Mouse (Mus musculus) thymus, postnatal 36 days (tissue): Measurements from ENCODE around the gene Slc12a5.

Experiments
- DNase-seq, 2 experiments: peaks; one replicate each; pipeline ENCODE4 v3.0.0; 2022; ENCODE audit warnings: mixed read lengths in 2 of 2

Slc12a5 gene

GRCm38 (mm10) chr2:164986371-164987027 is 25.9 kb downstream of the Slc12a5 start:
- DNase-seq: no peak

- DNase-seq: no peak
Measured at GRCm38 (mm10) chr2:164988777-164989176, 28.2 kb downstream of the Slc12a5 start.

DNA sequence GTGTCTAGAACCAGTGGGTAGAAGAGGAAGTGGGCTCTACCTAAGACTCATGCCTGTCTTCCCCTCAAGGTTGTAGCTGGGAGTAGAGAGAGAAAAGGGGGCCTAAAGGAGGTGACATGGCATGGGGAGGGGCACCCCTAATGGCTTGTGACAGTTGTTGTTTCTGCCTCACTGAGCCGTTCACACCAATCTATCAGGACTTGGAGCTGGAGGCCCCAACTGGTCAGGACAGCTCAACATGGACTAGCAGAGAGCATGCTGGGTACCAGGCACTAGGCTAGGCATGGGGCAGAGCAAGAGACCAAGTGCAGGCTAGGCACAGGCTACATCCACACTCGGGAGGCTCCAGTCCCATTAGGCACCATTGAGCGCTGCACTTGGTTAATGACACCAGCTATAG is 30.5 kb downstream of the Slc12a5 start:
- no peak for DNase-seq

- no peak for DNase-seq
Measured at GRCm38 (mm10) chr2:164991808-164992207, 31.2 kb downstream of the Slc12a5 start.

DNA sequence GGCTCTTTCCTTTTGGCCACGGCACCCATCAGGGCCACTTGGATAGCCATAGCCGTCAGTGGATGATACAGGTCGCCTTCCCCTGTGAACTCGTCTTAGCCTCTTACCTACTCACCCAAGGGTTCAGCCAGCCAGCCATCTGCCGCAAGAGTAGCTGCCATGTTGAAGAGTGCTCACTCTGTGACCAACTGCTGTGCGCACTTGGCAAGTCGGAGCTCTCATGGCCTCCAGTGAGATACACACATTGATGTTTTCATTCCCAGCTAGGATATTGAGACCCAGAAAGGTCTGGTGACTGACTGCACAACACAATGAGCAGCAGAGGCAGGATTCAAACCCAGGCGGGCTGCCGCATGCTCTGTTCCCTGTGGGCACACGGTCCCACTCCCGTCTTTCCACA is 33.6 kb downstream of the Slc12a5 start:
- DNase-seq: no peak

GRCm38 (mm10) chr2:164994659-164995428 is 34.2 kb downstream of the Slc12a5 start:
- no peak for DNase-seq

GRCm38 (mm10) chr2:164995976-164996375 is 35.4 kb downstream of the Slc12a5 start:
- DNase-seq: no peak

DNA sequence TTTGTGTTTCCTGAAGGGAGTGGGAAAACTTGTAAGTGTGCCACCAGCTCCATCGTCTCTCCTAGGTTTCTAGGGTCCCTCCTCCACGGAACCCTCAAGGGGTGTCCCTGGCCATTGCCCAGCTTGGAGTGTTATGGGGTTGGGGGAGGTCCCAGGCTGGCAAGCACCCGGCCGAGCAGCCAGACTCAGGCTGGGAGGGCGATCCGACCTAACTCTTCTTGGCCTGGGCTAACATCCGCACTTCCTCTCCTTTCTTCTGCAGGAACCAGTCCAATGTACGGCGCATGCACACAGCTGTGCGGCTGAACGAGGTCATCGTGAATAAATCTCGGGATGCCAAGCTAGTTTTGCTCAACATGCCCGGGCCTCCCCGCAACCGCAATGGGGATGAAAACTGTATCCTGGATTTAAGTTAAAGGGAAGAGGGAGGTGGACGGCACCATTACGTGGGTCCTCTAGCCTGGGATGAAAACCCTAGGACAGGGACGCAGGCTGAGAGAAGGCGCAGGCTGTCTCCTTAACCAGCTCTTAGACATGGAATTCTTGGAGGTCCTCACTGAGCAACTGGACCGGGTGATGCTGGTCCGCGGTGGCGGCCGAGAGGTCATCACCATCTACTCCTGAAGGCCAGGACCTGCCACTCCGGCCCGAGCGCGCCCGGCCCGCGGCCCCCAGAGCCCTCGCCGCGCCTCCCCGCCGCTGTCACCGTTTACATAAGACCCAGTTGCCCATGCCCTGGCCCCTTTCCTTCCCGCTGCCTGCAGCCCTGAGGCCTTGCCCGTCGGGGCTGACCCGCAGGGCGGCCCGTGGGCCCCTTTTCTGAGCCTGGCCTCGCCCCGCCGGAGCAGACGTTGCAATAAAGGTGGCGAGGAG is 36.5 kb downstream of the Slc12a5 start:
- no peak for DNase-seq

- no peak for DNase-seq
Measured at GRCm38 (mm10) chr2:164997721-164998428, 37.3 kb downstream of the Slc12a5 start.

- no peak for DNase-seq
Measured at GRCm38 (mm10) chr2:165001958-165002357, 41.4 kb downstream of the Slc12a5 start.

- DNase-seq: no peak
Measured at GRCm38 (mm10) chr2:165003108-165003507, 42.5 kb downstream of the Slc12a5 start.

GRCm38 (mm10) chr2:165004237-165004636 is 43.6 kb downstream of the Slc12a5 start:
- no peak for DNase-seq

DNA sequence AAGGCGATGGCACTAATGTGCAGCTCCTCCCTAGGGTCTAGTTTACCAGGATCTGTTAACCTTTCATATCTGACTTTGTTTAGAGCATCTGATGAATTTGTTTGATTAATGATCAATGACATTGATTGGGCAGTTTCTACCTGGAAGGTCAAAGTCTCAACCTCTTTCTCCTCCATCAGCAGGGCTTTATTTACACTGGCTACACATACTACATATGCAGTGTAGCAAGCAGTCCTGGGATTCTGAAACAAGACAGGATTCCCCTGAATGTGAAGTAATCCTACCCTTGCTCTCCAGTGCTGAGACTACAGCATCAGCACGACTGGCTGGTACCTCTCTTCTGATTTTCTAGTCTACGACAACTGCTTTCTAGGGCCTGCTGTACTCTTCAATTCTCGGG is 46.2 kb downstream of the Slc12a5 start:
- no peak for DNase-seq

GRCm38 (mm10) chr2:165007986-165008385 is 47.4 kb downstream of the Slc12a5 start:
- DNase-seq: no peak

DNA sequence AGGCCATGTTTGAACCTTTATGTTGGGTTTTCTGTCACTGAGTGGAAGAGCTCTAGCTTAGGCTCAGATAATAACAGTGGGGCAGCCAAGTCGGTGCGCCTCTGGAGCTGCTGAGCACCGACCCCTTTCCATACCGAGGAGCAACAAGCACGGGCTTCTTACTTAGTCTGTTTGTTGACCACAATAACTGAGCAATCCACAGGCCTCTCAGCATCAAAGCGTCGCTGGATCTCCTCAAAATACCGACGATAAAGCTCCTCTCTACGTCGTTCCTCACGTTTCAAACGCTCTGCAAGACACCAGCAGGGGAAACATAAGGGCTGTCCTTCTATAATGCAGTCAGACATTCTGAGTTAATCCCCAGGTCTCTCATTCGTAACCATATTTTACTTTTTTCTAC is 48.6 kb downstream of the Slc12a5 start:
- no peak for DNase-seq

- no peak for DNase-seq
Measured at GRCm38 (mm10) chr2:165009581-165009980, 49.0 kb downstream of the Slc12a5 start.

DNA sequence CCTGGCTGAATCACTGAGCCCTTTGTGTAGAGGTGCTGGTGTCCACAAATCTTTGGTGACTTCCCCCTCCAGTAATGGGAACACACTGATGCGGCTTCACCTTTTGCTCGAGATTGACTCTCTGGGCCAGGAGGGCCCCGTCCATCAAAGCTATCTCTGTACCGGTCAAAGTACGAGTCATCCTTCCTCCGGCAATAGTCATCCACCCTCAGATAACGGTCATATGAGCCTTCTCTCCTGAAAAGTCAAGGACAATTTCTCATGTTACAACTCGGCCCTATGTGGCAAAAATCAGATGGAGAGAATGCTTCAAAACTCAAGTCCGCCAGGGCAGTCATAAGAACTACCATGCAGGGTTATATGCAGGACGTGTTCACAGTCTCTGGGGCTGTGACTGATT is 49.7 kb downstream of the Slc12a5 start:
- no peak for DNase-seq

DNA sequence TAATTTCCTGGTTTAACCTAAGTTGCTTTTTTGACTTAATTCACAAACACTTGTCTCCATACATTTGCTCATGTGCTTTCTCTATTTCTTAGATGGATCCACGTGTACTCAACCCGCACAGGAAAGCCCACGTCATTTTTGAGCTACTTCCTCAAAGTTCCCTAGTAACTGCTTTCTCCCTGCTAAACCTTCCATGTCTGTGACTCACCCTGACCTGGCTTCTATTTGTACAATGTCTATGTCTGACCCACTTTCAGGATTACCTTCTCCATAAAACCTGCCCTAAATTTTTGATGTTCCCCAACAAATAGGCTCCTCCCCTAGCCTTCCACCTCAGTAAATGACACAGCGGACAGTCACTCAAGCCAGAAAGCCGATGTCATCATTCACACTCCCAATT is 54.3 kb downstream of the Slc12a5 start:
- DNase-seq: no peak

DNA sequence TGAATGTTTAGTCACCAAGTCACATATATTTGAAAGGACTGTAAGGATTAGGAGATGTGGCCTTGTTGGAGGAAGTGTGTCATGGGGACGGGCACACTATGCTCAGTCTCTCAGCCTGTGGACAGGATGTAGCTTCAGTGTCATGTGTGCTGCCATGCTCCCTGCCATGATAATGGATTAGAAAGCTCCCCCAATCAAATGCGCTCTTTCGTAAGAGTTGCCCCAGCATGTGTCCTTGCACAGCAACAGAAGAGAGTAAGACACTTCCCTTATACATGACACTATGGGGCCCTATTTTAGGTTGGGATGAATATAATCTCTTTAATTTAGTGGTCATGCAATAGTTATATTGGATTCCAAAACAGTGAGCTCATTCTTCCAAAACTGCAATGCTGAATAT is 59.9 kb downstream of the Slc12a5 start:
- no peak for DNase-seq

- no peak for DNase-seq
Measured at GRCm38 (mm10) chr2:165027163-165027562, 66.6 kb downstream of the Slc12a5 start.

DNA sequence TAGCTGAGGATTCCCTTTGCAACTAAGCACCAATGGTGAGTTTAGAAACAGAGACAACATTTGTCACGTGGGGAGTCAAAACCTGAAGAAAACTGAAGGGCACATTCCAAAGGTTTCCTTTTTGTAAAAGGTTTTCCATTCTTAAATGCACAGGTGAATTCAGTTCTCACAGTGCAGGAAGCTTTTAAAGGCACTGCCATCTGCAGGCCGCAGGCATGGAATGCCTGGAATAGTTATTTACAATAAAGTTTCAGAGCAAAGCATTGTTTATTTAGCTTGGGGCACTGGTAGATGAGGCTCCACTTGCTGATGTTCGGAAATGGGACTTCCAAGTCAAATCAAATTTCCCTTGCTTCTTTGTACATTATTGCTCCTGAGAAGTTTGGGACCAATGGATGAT is 71.9 kb downstream of the Slc12a5 start:
- DNase-seq: no peak

GRCm38 (mm10) chr2:165033306-165033705 is 72.7 kb downstream of the Slc12a5 start:
- no peak for DNase-seq
